Mouse (Mus musculus) myocyte (in vitro differentiated cells): Measurements from ENCODE around the gene Abca13.

Experiments
- CEBPB ChIP-seq: IDR thresholded peaks from 2 replicates; pipeline ENCODE4 v1.6.1; 2011; ENCODE audit warnings: mild to moderate bottlenecking, moderate library complexity; ENCODE audit not compliant: poor library complexity, insufficient read depth, severe bottlenecking
- E2F4 ChIP-seq: IDR thresholded peaks from one replicate; pipeline ENCODE4 v1.6.1; 2011; ENCODE audit warnings: mild to moderate bottlenecking, control low read depth, moderate library complexity; ENCODE audit not compliant: insufficient read depth
- MAX ChIP-seq: IDR thresholded peaks from one replicate; pipeline ENCODE4 v1.6.1; 2011; ENCODE audit warnings: low read depth, mild to moderate bottlenecking, control low read depth
- MYOD1 ChIP-seq, 3 experiments: IDR thresholded peaks; one replicate each; pipeline ENCODE4 v1.6.1; 2011; ENCODE audit warnings: control low read depth in 2 of 3, low read depth in 2 of 3, mild to moderate bottlenecking in 2 of 3, moderate library complexity in 1 of 3; ENCODE audit not compliant: insufficient read length in 2 of 3, control insufficient read depth in 1 of 3
- POLR2A ChIP-seq: IDR thresholded peaks from one replicate; pipeline ENCODE4 v1.6.1; 2011; ENCODE audit warnings: low read depth, mild to moderate bottlenecking, control low read depth, moderate library complexity; ENCODE audit not compliant: insufficient read length
- POLR2AphosphoS2 ChIP-seq: IDR thresholded peaks from one replicate; pipeline ENCODE4 v1.6.1; 2011; ENCODE audit warnings: low read depth, control low read depth; ENCODE audit not compliant: insufficient read length
- REST ChIP-seq: IDR thresholded peaks from one replicate; pipeline ENCODE4 v1.6.1; 2011; ENCODE audit warnings: mild to moderate bottlenecking, control low read depth, moderate library complexity; ENCODE audit not compliant: insufficient read depth, insufficient read length
- SRF ChIP-seq: IDR thresholded peaks from one replicate; pipeline ENCODE4 v1.6.1; 2011; ENCODE audit warnings: low read depth; ENCODE audit not compliant: control insufficient read depth, insufficient read length
- TCF12 ChIP-seq: IDR thresholded peaks from one replicate; pipeline ENCODE4 v1.6.1; 2011; ENCODE audit warnings: mild to moderate bottlenecking, control low read depth; ENCODE audit not compliant: poor library complexity, insufficient read depth, severe bottlenecking
- TCF3 ChIP-seq: IDR thresholded peaks from one replicate; pipeline ENCODE4 v1.6.1; 2011; ENCODE audit warnings: low read depth, control low read depth; ENCODE audit not compliant: insufficient read length
- USF1 ChIP-seq: IDR thresholded peaks from one replicate; pipeline ENCODE4 v1.6.1; 2011; ENCODE audit warnings: low read depth, mild to moderate bottlenecking, control low read depth, moderate library complexity

GRCm38 (mm10) chr11:9285759-9286158 is 94.0 kb downstream of the Abca13 start:
- TF ChIP-seq POLR2A (no peak), E2F4 (no peak), CEBPB (no peak), MYOD1 (IDR thresholded peaks at IDR 0.05; ENCODE audit: control insufficient read depth in 1 of 3, insufficient read length in 2 of 3, low read depth in 2 of 3) (no peak), MAX (no peak), USF1 (no peak), SRF (no peak), TCF12 (no peak), REST (no peak), TCF3 (no peak), POLR2AphosphoS2 (no peak)
